Mouse (Mus musculus): ENCODE data around the gene Nlrc5.
"Not testable (repeated sequence)": the region's sequence is repeated elsewhere in the genome, so short reads cannot be mapped to it uniquely, and the experiment has no call there.

The Nlrc5 gene

GRCm38 (mm10) chr8:94433981-94434466, at the start of gene Nlrc5:
Gene Nlrc5 (plus strand): TSS chr8:94434356.
- peak; percentile 89 for DNase-seq

GRCm38 (mm10) chr8:94385506-94386213, 48.5 kb upstream of the Nlrc5 start:
- no peak for DNase-seq

DNA sequence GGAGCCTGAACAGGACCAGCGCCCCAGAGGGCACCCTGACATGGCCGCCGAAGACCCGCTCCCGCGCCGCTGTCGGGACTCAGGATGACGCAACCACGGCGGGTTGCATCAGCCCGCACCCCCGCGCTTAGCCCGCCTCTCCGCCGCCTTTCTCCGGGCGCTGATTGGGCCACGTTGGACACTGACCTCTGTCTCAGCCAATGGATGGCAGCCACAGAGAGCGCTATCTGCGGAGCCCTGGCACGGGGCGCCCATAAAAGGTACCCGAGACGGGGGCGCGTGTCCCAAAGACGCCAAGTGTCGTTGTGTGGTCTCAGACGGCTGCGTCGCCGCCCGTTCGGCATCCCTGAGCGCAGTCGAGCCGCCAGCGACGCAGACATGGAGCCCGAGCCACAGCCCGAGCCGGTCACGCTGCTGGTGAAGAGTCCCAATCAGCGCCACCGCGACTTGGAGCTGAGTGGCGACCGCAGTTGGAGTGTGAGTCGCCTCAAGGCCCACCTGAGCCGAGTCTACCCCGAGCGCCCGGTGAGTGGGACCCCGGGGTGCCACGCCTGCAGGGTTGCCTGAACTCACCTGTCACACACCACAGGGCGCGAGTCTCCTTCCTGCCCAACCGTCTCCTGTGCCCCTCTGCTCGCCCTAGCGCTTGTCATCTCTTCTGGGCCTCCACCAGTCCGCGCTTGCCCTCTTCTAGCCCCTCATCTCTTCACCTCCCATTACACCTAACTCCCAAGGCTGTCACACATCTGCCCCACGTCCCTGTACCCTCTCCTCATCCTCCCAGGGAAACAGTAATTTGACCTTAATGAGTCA, 47.7 kb upstream of the Nlrc5 start, which contains the start of gene Herpud1:
Herpud1 (plus strand) TSS at position 225 of the 813 bp plus-strand sequence.
- DNase-seq, result peak; percentile 99

- DNase-seq, result peak; percentile 97
Observed at GRCm38 (mm10) chr8:94387027-94387684, 47.0 kb upstream of the Nlrc5 start.

DNA sequence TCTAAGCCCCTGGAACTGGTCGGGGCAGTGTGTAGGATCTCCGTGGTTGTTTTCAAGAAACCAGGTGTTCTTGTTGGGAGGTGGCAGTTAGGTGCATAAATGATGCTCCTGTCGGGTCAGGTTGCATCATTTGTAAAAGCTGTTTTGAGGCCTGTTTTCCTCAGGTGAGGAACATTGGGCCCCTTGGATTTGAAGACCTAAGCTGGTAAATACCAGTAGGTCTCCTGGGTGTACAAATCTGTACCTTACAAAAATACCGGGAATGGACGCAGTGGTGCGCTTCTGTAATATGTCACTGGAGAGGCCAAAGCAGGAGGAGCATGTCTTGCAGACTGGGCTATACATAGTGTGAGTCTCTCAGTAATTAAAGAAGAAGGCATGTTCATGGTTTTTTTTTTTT, 46.4 kb upstream of the Nlrc5 start:
- DNase-seq, result no peak

GRCm38 (mm10) chr8:94389531-94389930, 44.6 kb upstream of the Nlrc5 start:
- DNase-seq, result no peak

- no peak for DNase-seq
Observed at GRCm38 (mm10) chr8:94390429-94390828, 43.7 kb upstream of the Nlrc5 start.

DNA sequence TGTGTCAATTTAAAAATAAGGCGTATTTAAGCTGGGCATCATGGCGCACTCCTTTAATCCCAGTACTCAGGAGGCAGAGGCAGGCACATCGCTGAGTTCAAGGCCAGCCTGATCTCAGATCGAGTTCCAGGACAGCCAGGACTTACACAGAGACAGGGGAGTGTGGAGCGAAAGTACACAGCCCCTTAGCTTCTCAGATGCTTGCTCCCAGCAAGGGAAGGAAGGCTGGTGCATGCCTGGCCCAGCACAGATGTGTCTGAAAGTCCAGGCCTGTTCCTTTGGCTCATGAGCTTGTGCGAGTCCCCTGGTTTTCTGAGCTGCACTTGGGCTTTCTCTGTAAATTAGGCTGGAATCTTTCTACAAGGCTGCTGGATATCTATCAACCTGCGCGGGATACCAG, 43.2 kb upstream of the Nlrc5 start:
- no peak for DNase-seq

GRCm38 (mm10) chr8:94392147-94392546, 42.0 kb upstream of the Nlrc5 start:
- peak; percentile 81 for DNase-seq

GRCm38 (mm10) chr8:94392648-94393047, 41.5 kb upstream of the Nlrc5 start:
- DNase-seq, result no peak

DNA sequence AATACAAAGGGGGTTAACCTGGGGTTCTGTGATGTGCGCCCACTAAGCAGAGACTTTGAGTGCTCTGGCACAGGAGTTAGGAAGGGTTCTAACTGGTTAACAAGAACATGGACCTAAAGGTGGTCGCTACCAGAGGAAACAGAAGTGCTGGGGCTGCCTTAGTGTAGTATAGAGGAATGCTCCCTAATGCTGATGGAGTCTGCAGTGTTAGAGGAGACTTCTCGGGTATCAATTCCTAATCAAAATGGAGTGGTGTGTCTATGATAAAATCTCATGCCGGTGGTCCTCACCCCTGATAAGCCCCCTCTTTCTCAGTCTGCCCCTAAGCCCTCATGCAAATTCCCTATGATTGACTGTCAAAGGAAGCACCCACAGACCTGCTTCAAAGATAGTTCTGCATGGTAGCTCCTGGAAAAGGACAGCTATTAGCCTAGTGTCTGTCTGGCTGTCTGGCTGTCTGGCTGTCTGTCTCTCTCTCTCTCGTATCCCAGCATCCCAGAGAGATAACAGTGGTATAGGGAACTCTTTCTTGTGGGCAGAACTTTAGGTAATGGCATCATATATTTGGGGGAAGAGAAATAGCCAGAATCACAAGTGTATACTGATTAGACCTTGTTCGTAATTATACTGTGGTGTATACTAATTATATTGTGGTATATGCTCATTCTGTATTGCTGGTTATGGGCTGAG, 38.2 kb upstream of the Nlrc5 start:
- no peak for DNase-seq

DNA sequence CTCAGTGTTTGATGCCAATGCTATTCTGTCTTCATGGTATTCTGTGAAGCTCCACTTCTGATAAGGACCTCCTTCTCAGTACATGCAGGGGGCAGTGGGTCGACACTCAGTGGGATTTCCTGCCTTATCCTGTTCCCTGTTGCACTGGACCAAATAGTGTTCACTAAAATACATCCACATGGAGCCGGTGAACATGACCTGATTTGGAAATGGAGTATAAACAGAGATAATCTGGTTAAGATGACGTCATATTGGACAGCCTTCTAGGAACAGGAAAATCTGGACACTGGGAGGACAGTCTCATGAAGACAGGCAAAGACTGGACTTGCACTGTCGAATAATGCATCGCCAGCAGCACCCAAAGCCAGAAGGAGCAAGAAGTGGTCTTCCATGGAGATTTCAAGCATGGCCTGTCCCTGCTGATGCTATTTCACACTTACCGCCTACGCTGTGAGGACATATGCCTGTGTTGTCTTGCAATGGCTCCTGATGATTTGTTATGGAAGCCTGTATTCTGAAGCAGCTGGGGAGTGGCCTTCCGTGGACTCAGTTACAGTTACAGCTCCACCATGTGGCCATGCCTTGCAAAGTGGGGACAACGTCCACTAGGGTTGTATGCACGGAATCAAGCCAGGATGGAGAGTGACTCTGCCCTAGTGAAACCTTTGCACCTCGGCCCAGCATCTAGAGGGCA, 37.0 kb upstream of the Nlrc5 start:
- peak; percentile 82 for DNase-seq

- DNase-seq, result no peak
Observed at GRCm38 (mm10) chr8:94398587-94398986, 35.6 kb upstream of the Nlrc5 start.

DNA sequence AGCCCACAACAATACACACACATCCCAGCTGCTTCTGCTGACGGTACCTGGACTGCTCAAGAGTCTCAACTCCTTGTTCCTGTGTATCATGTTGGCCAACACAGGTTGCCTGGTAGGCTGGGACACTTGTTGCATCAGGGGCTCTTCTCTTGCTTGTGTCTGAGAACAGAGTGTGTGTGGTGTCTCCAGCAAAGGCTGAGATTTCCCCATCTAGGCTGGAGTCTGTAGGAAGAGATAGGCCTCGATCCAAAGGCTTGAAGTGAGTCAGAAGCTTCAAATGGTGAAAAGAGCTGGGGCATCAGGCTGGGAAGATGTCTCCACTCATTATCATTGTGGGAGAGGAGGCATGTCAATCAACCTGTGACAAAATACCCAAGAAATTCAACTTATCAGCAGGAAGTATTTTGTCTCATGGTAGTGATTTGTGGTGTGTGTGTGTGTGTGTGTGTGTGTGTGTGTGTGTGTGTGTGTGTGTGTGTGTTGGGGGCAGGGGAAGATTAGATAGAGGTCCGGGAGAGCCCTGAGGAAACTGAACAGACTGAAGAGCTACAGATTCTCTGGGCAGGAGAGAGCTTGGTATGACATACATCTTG, 34.7 kb upstream of the Nlrc5 start:
- no peak for DNase-seq

GRCm38 (mm10) chr8:94399957-94400356, 34.2 kb upstream of the Nlrc5 start:
- not testable (repeated sequence) for DNase-seq

- no peak for DNase-seq
Observed at GRCm38 (mm10) chr8:94408443-94409080, 25.6 kb upstream of the Nlrc5 start.

GRCm38 (mm10) chr8:94409523-94409922, 24.6 kb upstream of the Nlrc5 start:
- no peak for DNase-seq

DNA sequence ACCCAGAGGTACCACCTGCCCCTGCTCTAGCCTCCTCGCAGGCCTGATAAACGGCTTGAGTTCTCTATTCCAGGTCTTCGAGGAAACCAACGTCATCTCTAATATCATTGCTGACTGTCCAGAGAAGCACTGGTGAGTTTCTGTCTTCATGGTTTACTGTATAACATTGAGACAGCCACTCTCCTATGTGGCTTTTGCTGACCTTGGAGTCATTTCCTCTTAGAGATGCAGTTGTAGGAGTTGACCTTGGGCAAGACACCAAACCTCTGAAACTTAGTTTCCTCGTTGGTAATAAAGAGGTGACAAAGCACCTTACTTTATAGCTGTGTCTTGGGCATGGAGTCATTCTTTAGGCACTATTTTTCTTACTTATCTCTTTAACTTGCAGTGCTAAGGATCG, 21.6 kb upstream of the Nlrc5 start:
- no peak for DNase-seq

DNA sequence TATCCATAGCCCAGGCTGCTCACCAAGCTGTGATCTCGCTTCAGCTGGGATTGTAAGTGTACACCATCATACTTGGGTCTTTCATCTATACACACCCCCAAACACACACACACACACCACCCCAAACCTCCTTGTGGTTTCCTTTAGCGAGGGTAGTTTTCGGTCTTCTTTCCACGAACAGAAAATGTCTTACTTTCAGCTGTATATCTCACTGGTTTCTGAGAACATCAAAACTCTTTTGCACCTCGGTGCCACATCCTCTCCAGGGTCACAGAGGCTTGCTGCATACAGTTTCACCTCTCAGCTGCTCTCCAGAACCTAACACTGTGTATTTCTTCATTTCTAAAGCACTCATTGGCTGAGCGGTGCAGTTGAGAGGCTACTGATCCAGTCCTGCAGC, 20.6 kb upstream of the Nlrc5 start:
- no peak for DNase-seq

DNA sequence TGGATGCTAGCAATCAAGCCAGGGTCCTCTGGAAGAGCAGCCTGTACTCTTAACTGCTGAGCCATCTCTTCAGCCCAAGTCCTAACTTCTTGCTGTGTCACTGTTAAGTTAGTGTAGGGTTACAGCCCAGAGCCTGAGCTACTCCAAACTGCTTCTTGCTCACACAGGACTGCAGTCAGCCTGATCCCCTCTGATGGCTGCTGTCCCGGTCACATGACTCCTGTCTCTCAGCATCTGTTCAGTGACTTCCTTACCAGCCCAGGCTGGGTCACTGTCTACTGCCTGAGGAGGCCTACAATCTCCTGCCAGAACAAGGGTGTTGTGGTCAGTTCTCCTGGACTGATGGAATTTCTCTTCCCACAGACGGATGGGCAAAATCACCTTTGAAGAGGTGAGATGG, 18.9 kb upstream of the Nlrc5 start:
- no peak for DNase-seq

DNA sequence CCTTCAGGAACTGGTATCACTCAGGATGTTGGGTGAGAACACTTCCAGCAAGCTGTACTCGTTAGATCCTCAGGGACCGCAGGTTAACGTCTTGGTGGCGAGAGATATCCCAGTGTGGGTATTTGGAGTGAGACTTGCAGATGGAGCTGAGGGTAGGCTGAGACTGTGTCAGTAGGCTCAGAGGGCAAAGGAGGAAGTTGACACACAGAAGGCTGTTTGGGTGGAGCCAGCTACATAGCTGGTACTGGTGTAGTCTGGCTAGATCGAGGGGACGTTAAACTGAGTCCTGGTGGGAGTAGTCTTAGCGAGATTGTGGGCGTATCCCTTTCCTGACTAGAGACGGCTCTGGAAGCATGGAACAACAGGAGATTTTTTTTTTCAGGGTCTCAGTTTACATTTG, 16.1 kb upstream of the Nlrc5 start:
- no peak for DNase-seq
